Mouse (Mus musculus) telencephalon, adult 2 months (tissue): ENCODE data around the gene Ube2h.

ENCODE experiments used
- DNase-seq: peaks from one replicate; pipeline ENCODE4 v3.0.0-alpha.2; 2011; ENCODE audit warnings: low read depth, low spot score

The Ube2h gene

DNA sequence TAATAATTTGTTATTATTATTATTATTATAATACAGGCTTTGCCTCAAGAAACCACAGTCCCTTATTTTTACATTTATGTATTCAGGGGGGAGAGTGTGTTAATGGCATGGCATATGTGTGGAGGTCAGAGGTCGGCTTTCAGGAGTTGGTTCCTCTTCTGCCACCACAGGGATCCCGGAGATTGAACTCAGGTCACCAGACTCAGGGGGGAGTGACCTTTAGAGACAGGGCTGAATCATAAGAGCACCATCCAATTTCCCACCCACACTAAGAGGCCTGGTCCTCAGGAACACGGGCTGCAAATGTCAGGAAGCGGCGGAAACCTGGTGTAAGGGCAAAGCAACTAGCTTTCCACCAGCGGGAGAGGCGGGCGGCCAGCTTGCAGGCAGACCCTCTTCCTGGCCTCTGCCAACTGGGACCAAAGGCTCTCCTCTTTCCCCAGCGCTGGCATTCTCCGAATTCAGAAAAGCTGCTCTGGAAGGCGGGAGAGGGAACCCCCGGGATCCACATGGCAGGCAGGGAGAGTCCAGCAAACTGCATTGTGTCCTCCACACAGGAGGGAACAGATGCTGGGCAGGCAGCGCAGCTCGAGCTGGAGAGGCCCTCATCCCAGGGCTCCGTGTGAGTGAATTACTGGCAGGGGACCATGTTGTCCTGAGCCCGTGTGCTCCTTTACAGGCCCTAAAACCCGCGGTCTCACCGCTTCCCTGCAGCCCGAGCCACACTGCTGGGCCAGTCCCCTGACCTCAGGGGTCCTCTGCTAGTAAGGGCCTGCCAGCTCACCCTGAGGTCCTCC, 99.8 kb downstream of the Ube2h start:
- no peak for DNase-seq

DNA sequence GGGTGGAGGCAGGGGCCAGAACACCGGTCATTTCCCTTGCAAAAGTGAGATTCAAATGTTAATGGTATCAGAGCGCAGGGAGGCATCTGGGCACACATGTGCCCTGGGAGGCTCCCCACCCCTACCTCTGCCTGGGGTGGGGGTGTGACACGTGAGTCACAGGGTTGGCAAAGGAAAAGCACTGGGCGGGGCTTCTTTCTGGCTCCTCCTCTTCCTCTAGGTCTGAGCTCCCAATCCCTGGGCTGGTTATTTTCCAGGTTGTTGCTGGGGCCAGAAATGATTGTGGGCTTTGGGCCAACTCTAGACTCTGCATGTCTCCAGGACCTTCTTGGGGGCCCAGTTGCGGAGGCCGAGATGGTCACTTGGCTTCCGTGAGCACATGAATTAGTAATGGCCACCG, 108.2 kb downstream of the Ube2h start:
- DNase-seq = no peak

DNA sequence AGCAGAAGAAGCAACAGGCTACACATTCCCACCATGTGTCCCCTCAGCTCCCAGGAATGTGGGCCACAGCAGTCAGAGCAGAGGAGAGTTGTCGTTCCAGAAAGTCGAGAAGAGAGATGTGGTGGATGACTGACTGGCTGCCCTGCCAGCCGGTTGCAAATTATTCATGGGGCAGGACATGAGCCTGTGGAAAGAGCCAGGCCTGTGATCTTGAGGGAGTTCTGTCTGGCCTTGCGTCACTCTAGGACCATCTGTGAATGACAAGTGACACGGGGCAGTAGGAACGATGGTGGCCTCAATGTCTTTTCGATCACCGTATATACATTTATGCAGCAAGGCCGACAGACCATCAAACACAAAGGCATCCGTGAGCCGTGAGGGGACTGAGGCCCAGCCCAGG, 108.7 kb downstream of the Ube2h start:
- no peak for DNase-seq

DNA sequence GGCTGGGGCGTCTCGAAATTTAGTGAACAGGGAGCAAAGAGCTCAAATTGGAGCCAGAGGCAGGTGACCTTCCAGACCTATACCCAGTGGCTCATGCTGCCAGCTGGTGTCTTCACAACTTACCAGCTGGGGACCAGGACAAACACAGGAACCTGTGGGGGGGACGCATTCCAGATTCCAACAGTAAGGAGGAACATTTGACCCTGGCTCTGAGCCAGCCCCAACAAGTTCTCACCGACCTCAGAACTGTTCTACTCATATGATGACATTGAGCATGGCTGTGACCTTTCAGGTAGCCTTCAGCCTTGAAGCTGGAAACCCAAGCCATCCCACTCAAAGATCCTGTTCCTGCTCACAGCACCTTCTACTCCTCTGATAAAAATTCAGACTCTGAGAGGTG, 120.7 kb downstream of the Ube2h start:
- DNase-seq = no peak

- DNase-seq = no peak
Measured at GRCm38 (mm10) chr6:30182038-30182437, 122.3 kb downstream of the Ube2h start.

DNA sequence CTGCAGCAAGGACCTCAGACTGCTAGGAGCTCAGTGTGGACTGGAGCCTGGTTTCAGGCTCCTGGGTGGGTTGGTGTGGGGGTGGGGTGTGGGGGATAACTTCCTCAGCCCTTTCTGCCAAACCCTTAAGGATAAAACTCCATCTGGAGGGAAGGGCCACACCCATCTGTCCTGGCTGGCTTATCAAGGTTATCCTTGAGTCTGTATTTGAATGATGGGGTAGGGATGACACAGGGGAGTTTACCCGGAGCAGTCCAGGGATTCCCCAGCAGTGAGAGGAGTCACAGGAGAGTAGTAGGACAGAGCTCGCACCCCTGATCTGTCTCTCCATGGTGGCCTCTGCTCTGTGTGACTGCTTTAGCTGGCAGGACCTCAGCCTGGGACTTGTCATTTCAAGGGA, 124.0 kb downstream of the Ube2h start:
- no peak for DNase-seq

GRCm38 (mm10) chr6:30179046-30179445, 125.3 kb downstream of the Ube2h start:
- DNase-seq = no peak

- no peak for DNase-seq
Measured at GRCm38 (mm10) chr6:30178023-30178639, 126.2 kb downstream of the Ube2h start.

DNA sequence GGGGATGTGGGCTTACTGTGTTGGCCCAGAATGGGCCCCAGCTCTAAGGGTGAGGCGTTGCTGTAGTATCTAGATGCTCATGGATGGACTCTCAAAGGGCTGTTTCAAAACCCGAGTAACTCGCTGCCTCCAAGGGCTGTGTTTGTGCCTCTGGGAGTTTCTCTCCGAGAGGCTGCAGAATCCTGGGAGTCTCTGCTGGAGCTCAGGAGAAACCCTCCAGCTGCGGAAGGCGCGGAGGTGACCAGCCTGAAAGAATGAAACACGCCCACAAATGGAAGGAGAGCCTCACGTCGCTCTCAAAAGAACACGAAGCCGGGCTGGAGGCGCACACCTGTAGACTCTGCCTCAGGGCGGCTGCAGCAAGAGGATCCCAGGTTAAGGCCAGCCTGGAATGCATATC, 127.0 kb downstream of the Ube2h start:
- no peak for DNase-seq

GRCm38 (mm10) chr6:30176496-30176895, 127.8 kb downstream of the Ube2h start:
- DNase-seq = no peak

DNA sequence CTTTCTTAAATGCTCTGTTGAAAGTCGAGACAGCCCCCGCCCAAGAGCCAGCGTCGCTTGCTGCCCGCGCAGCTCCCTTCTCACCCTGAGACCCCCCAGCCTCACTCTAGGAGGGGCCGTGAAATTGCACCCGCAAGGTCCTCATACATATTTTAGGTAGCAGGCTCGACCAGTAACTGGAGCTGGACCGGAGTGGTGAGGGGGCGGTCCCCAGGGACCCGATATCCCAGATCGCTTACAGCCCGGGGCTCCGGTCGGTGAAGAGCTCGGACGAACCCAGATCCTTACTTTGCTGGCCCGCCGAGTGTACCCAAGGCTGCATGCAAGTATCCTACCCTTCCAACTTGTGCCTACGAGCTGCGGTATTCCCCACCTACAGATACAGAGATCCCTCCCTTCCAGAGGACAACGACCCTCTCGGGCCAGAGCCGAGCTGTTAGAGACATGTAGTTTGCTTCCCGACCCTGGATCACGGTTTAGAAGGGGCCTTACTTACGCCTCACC, 128.4 kb downstream of the Ube2h start:
- DNase-seq = no peak

GRCm38 (mm10) chr6:30175225-30175917, 129.0 kb downstream of the Ube2h start:
- DNase-seq = no peak

- no peak for DNase-seq
Measured at GRCm38 (mm10) chr6:30174461-30175224, 129.7 kb downstream of the Ube2h start.

DNA sequence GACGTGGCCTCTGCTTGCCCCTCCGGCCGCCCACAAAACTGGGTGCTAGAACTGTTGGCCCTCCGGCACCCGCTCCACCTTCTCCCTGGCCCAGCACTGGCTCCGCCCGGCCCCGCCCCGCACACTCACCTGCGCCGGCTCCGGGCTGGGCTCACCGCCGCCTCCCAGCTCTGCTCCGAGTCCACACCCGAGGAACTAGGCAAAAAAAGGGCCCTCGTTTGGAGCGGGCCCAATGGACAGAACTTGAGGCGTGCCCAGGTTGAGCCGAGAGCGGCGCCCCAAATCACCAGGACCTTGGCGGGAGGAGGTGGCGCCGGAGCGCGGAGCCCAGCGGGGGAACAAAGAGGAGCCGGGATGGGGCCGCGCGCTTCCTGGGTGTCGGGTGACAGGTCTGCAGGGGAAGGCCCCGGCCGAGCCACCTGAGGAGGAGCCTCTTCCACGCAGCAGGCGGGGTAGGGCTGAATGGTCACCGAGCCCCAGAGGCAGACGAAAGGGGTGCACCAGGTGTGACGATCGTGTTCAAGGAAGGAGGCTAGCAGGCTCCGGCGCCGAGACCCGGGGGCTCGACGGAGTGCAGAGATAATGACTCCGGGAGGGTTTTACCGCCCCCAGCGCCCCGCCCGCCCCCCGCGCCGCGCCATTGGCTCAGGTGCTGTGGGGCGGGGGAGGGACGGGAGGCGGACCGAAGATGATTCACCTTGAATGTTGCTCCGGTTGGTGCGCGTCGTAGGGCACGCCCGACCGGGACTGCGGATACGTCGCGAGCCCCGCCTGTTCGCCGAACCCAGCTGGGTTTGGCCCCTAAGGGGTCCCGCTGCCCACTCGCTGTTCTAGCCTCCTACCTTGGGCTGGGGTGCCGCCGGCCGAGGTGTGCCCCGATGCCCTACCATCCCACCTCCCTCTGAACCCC, 130.5 kb downstream of the Ube2h start:
- no peak for DNase-seq

DNA sequence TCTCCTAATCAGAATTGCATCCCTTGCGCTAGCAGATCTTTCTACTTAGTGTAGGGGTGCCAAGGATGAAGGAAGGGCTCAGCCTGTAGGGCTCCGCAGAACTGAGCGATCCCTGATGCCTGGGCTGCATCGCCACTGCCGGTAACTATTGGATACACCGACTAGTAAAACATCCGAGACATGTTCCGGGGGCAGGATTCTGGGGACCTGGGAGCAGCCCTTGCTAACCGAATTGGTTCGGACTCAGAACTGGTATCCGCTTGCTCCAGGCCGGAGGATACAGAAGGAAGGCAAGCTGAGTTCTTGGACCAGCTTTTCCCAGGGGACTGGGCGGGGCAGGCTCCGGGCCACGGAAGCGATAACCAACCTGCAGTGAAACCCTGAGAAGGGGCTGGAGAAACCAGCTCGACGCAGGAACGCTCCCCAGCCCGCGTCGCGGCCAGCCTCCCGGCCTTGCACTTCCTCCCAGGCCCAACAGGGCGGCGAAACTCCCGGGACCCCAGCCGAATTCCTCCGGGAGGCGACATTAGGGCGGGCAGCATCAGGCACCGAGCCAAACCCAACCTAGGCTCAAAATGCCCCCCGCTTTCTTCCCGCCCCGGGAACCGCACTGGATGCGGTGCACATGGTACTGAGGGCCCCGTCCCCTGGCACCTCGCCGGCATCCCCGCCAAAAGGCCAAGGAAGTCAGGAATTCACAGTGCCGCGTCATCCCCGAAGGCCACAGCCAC, 131.4 kb downstream of the Ube2h start:
- no peak for DNase-seq

DNA sequence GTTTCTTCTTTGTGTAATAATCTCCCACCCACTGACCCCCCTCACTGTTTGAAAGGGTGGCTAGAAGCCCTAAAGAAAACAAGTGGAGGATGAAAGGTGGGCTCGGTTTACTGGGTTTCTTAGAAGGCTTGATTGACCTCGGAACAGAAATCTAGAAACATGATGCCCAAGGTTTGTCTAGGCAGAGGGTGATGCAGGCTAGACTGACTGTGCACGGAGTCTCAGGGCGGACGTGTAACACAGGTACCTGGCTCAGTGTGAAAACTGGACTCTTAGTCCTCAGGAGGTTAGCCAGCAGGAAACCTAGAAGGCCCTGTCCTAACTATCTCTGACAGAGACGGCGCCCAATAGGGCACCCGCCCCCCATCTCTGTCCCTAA, 131.9 kb downstream of the Ube2h start:
- DNase-seq = no peak

- DNase-seq = no peak
Measured at GRCm38 (mm10) chr6:30171967-30172366, 132.4 kb downstream of the Ube2h start.

DNA sequence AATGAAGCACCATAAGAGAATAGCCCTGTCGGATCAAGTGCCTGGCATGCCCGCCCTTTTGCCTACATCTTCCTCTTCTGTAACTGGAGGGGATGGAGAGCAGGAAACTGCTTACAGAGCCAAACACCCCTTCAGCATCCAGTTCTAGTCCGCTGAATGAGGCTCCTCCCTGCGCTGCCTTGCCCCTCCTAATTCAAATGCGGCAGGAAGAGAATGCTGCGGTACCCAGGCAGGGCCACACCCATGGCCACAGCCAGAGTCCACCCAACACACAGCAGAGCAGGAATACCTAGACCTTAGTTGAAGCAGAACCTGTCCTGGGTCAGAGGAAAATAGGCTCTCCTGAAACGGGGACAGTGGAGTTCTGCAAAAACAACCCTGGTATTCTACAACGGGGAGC, 133.1 kb downstream of the Ube2h start:
- DNase-seq = no peak

- DNase-seq = no peak
Measured at GRCm38 (mm10) chr6:30169148-30169547, 135.2 kb downstream of the Ube2h start.

DNA sequence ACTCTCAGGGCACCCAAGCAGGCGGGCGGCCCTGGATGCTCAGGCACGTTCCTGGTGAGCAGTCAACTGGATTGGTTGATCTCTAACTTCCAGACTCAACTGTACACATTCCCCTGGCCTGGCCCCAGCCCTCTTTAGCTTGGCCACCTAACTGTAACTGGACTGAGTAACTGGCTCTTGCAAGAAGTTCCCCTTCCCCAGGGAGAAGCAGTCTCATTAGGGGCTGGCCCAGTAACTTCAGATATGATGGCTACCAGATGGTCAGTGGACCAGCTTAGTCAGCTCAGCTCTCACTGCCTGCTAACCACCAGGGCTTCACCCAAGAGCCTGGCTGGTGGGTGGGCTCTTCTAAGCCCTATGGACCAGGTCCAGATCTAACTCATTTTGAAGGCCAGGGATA, 136.1 kb downstream of the Ube2h start:
- DNase-seq = no peak
